Mouse (Mus musculus) regulatory T cell (primary cell): ENCODE data around the gene Tomm7.
"Not testable (repeated sequence)": the region's sequence is repeated elsewhere in the genome, so short reads cannot be mapped to it uniquely, and the experiment has no call there.

ENCODE experiments used
- in situ Hi-C: fragments of 300-600 bp; cut with MboI, MseI; formaldehyde crosslinking; loops from one replicate; pipeline ENCODE4 v1.15.1; 2025; ENCODE audit warnings: high pct_unique_total_duplicates

The Tomm7 gene

GRCm38 (mm10) chr5:23852916-23853315, 9.0 kb upstream of the Tomm7 start:
- in situ Hi-C loops: not testable (repeated sequence)

- in situ Hi-C loops: not testable (repeated sequence)
Measured at GRCm38 (mm10) chr5:23851160-23851555, 7.2 kb upstream of the Tomm7 start.

- in situ Hi-C loops: no loop called here
Measured at GRCm38 (mm10) chr5:23850345-23851159, 6.6 kb upstream of the Tomm7 start.

- in situ Hi-C loops: no loop called here
Measured at GRCm38 (mm10) chr5:23845141-23845540, 1.2 kb upstream of the Tomm7 start.

- in situ Hi-C loops: no loop called here
Measured at GRCm38 (mm10) chr5:23844531-23844841, 525 bp upstream of the Tomm7 start.

- in situ Hi-C loops: no loop called here
Measured at GRCm38 (mm10) chr5:23838158-23838557, 5.8 kb downstream of the Tomm7 start.

GRCm38 (mm10) chr5:23835691-23836090, 8.3 kb downstream of the Tomm7 start:
- in situ Hi-C loops: not testable (repeated sequence)

- in situ Hi-C loops: no loop called here
Measured at GRCm38 (mm10) chr5:23830897-23831752, 12.8 kb downstream of the Tomm7 start.

- in situ Hi-C loops: no loop called here
Measured at GRCm38 (mm10) chr5:23826321-23827004, 17.5 kb downstream of the Tomm7 start.

GRCm38 (mm10) chr5:23824171-23824733, 19.7 kb downstream of the Tomm7 start:
- in situ Hi-C loops: no loop called here

- in situ Hi-C loops: no loop called here
Measured at GRCm38 (mm10) chr5:23822306-23822705, 21.7 kb downstream of the Tomm7 start.

GRCm38 (mm10) chr5:23816681-23817080, 27.3 kb downstream of the Tomm7 start:
- in situ Hi-C loops: no loop called here

- in situ Hi-C loops: no loop called here
Measured at GRCm38 (mm10) chr5:23814841-23815240, 29.1 kb downstream of the Tomm7 start.

- in situ Hi-C loops: loop anchor here (10.0 to 25.0 kb wide), 2 partner anchors 602 to 2005 kb away; partner anchors contain the start of genes Abcb8, Atg9b, Dnajc2 and Psmc2
Measured at GRCm38 (mm10) chr5:23792726-23793125, 51.2 kb downstream of the Tomm7 start.

- in situ Hi-C loops: loop anchor here (25.0 kb wide), 1 partner anchor 2002 kb away; the partner anchor contains the start of genes Dnajc2 and Psmc2
Measured at GRCm38 (mm10) chr5:23789078-23789612, 54.8 kb downstream of the Tomm7 start.
